Comparison of ENCODE assay signal across 13 mouse cellular contexts in the genomic region with DNA sequence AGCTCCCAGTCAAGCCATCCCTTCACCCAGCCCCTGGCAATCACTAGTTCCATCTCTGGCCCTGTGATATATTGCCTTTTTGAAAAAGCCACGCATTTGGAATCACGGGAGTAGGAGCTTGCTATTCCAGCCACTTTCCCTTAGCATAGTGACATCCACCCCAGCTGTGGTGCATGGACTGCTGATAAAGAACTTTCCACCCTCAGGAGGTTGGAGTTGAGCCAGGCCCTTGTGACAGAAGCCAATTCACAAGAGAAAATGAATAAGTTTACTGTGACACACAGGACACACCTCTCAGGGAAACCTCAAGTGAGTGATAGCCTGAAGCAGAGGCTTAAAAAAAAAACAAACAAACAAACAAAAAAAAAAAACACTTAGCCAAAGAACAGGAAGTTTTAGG. TPM values are rescaled to one million over a fixed set of nuclear protein-coding genes. Genes with fewer than 3 reads are reported as not detected.
DNase-seq lines count a peak whose midpoint lies in the region; ATAC-seq and TF ChIP-seq lines count a peak whose summit lies in the region.
"Had no signal": no experiment of that assay in that cellular context is flagged by ENCODE, and none has a peak within 500 bp of the region (broad histone marks: within the 10 kb centered on the region; RNA-seq: fewer than 3 reads in every experiment).

No protein-coding gene starts in this region.

- no peaks in the 10 kb centered on the region for H3K9me3 ChIP-seq in forebrain, postnatal 0 days (ENCODE audit: low read length)
- H3K9me3 ChIP-seq: hindbrain, embryonic 15.5 days; stomach, embryonic 15.5 days had no signal

- no peaks in the 10 kb centered on the region for H3K27me3 ChIP-seq in forebrain, postnatal 0 days (ENCODE audit: insufficient read depth, low read length)
- H3K27me3 ChIP-seq: hindbrain, embryonic 15.5 days; stomach, embryonic 15.5 days had no signal

- peak; percentile 80 for ATAC-seq in megakaryocyte-erythroid progenitor cell, adult 5-6 weeks (replicated peaks; ENCODE audit: low FRiP score, low TSS enrichment, poor library complexity, severe bottlenecking)
- no peak for ATAC-seq in forebrain, postnatal 0 days
- ATAC-seq: midbrain, embryonic 16.5 days had no signal

- no peak for TF ChIP-seq CTCF in forebrain, postnatal 0 days (IDR thresholded peaks at IDR 0.05; ENCODE audit: low read depth)

- no peak overlapping the region for H3K4me3 ChIP-seq in forebrain, postnatal 0 days (ENCODE audit: low read depth, low read length)
- H3K4me3 ChIP-seq: erythroblast, embryonic 14.5 days; hindbrain, embryonic 15.5 days; stomach, embryonic 15.5 days had no signal

- no peak overlapping the region for H3K9ac ChIP-seq in forebrain, postnatal 0 days
- H3K9ac ChIP-seq: hindbrain, embryonic 15.5 days; stomach, embryonic 15.5 days had no signal

- no peak overlapping the region for H3K27ac ChIP-seq in forebrain, postnatal 0 days (ENCODE audit: low read depth, low read length)
- H3K27ac ChIP-seq: hindbrain, embryonic 15.5 days; stomach, embryonic 15.5 days had no signal

- WGBS in forebrain, postnatal 0 days = 58% methylated on average over 2 of the region's 2 CpGs

- peak; percentile 36 for DNase-seq in adrenal gland, adult 2 months
- no peak for DNase-seq in adrenal gland, adult 8-10 months
- peak; percentile 14 for DNase-seq in right cerebral cortex, postnatal 4 days
- no peak for DNase-seq in right cerebral cortex, adult 18-20 months
- DNase-seq in kidney, postnatal 10 days = peak; percentile 78
- no peak for DNase-seq in embryo, embryonic 10 days (ENCODE audit: low spot score)
- no peak for DNase-seq in forebrain, postnatal 0 days
- DNase-seq: cerebellum, adult 11 months had no signal

- H3K36me3 ChIP-seq in forebrain, postnatal 0 days (ENCODE audit: insufficient read depth) = no peaks in the 10 kb centered on the region
- H3K36me3 ChIP-seq: hindbrain, embryonic 15.5 days; stomach, embryonic 15.5 days had no signal

- no peaks in the 10 kb centered on the region for H3K4me1 ChIP-seq in forebrain, postnatal 0 days (ENCODE audit: insufficient read depth)

- no peak overlapping the region for H3K4me2 ChIP-seq in forebrain, postnatal 0 days (ENCODE audit: low read depth)
- H3K4me2 ChIP-seq: hindbrain, embryonic 15.5 days; stomach, embryonic 15.5 days had no signal

RNA-seq across cellular contexts. Expression of a gene that starts 24.3 kb away (rescaled TPM):
- 1,000 to 10,000 TPM in 1 of 2 experiments, 100 to 1,000 TPM in 1; 335 to 1,033 TPM for total RNA-seq in adrenal gland, adult 2 months (2021)
- 607 and 810 TPM in 2 replicates for polyA plus RNA-seq in adrenal gland, adult 2 months (2012; rRNA removed)
- total RNA-seq in adrenal gland, adult 8-10 months (2022) = 100 to 1,000 TPM; 331 to 556 (median 419) TPM
- total RNA-seq in megakaryocyte-erythroid progenitor cell, adult 5-6 weeks (2014; fragmentation: Nextera tagmentation) = 15.8 and 16.1 TPM in 2 replicates
- total RNA-seq in megakaryocyte-erythroid progenitor cell, adult 5-6 weeks (2017) = 3.7 and 5.2 TPM in 2 replicates
- total RNA-seq in forebrain, postnatal 0 days (2014; rRNA removed) = 24.3 and 30.3 TPM in 2 replicates
- polyA plus RNA-seq in forebrain, postnatal 0 days (2015; fragmentation: Nextera tagmentation; extraction: Ambion mirVana) = 24.3 and 27.2 TPM in 2 replicates

RNA-seq across cellular contexts. Expression of a gene that starts 31.0 kb away (rescaled TPM):
- 100 to 1,000 TPM; 209 to 246 TPM for total RNA-seq in adrenal gland, adult 2 months (2021)
- 3,789 and 4,325 TPM in 2 replicates for polyA plus RNA-seq in adrenal gland, adult 2 months (2012; rRNA removed)
- 100 to 1,000 TPM; 212 to 225 (median 218) TPM for total RNA-seq in adrenal gland, adult 8-10 months (2022)
- total RNA-seq in megakaryocyte-erythroid progenitor cell, adult 5-6 weeks (2014; fragmentation: Nextera tagmentation) = 97.8 and 106 TPM in 2 replicates
- total RNA-seq in megakaryocyte-erythroid progenitor cell, adult 5-6 weeks (2017) = 92.0 and 129 TPM in 2 replicates
- 98.0 and 121 TPM in 2 replicates for total RNA-seq in forebrain, postnatal 0 days (2014; rRNA removed)
- 432 and 544 TPM in 2 replicates for polyA plus RNA-seq in forebrain, postnatal 0 days (2015; fragmentation: Nextera tagmentation; extraction: Ambion mirVana)

Comparison
In these comparisons a context has a peak if more than half of its experiments do, and no peak if none do; other contexts are left out.
1. DNase-seq: peak in adrenal gland, adult 2 months (single experiment), right cerebral cortex, postnatal 4 days (single experiment) and kidney, postnatal 10 days (single experiment); none in adrenal gland, adult 8-10 months (single experiment), right cerebral cortex, adult 18-20 months (single experiment), embryo, embryonic 10 days (single experiment) and forebrain, postnatal 0 days (single experiment).
2. RNA of a gene that starts 24.3 kb away (total RNA-seq): 335 to 1,033 TPM in adrenal gland, adult 2 months and 331 to 556 TPM in adrenal gland, adult 8-10 months; 24.3 to 30.3 TPM in forebrain, postnatal 0 days and 3.7 to 16.1 TPM in megakaryocyte-erythroid progenitor cell, adult 5-6 weeks; every median in the first group is over 10 times any median in the second.